Mouse (Mus musculus) MEL (cell line): ENCODE measurements around the gene Ttc30a2.

Source experiments
- BHLHE40 ChIP-seq: IDR thresholded peaks from 2 replicates; pipeline ENCODE4 v1.6.1; 2012; ENCODE audit warnings: low read depth, mild to moderate bottlenecking, inconsistent platforms, low read length, improper control_type of control experiment, borderline replicate concordance
- CTCF ChIP-seq, 3 experiments: IDR thresholded peaks in 2 of 3; conservative IDR thresholded peaks in 1 of 3; 2 replicates each; pipeline ENCODE4 v1.5.1; 2011 to 2012; ENCODE audit warnings: low read length in 3 of 3, low read depth in 2 of 3, mild to moderate bottlenecking in 2 of 3, improper control_type of control experiment in 1 of 3, inconsistent platforms in 1 of 3, mixed read lengths in 1 of 3, moderate library complexity in 1 of 3; ENCODE audit not compliant: control insufficient read depth in 1 of 3, insufficient read depth in 1 of 3, poor library complexity in 1 of 3, severe bottlenecking in 1 of 3
- EP300 ChIP-seq, 2 experiments: IDR thresholded peaks; 2 replicates each; pipeline ENCODE4 v1.6.1; 2011; ENCODE audit warnings: improper control_type of control experiment in 2 of 2, low read length in 2 of 2, low read depth in 1 of 2, mild to moderate bottlenecking in 1 of 2
- HCFC1 ChIP-seq: IDR thresholded peaks from 2 replicates; pipeline ENCODE4 v1.6.1; 2012; ENCODE audit warnings: low read depth, mild to moderate bottlenecking, inconsistent platforms, low read length, improper control_type of control experiment, moderate library complexity
- MAFK ChIP-seq: IDR thresholded peaks from 2 replicates; pipeline ENCODE4 v1.6.1; 2011; ENCODE audit warnings: low read depth, mild to moderate bottlenecking, low read length, improper control_type of control experiment, borderline replicate concordance
- MAZ ChIP-seq: IDR thresholded peaks from 2 replicates; pipeline ENCODE4 v1.6.1; 2012; ENCODE audit warnings: low read depth, mild to moderate bottlenecking, inconsistent platforms, low read length, improper control_type of control experiment
- POLR2A ChIP-seq, 2 experiments: IDR thresholded peaks; 2 replicates each; pipeline ENCODE4 v1.6.1; 2011 to 2012; ENCODE audit warnings: low read length in 2 of 2, mild to moderate bottlenecking in 2 of 2, control low read depth in 1 of 2, improper control_type of control experiment in 1 of 2, low read depth in 1 of 2, moderate library complexity in 1 of 2; ENCODE audit not compliant: control insufficient read depth in 1 of 2, insufficient read depth in 1 of 2, poor library complexity in 1 of 2
- TCF12 ChIP-seq: IDR thresholded peaks from 2 replicates; pipeline ENCODE4 v1.6.1; 2014; ENCODE audit warnings: low read depth, mild to moderate bottlenecking, inconsistent platforms, low read length, improper control_type of control experiment, moderate library complexity
- ZC3H11A ChIP-seq: IDR thresholded peaks from 2 replicates; pipeline ENCODE4 v1.6.1; 2012; ENCODE audit warnings: low read depth, mild to moderate bottlenecking, inconsistent platforms, low read length, improper control_type of control experiment

GRCm38 (mm10) chr2:75991581-75992205, 13.7 kb upstream of the Ttc30a2 start:
- TF ChIP-seq CTCF (IDR thresholded peaks at IDR 0.05 in 2 of 3, conservative IDR thresholded peaks at IDR 0.05 in 1 of 3; ENCODE audit: control insufficient read depth in 1 of 3, insufficient read depth in 1 of 3, low read depth in 2 of 3, low read length in 3 of 3, poor library complexity in 1 of 3, severe bottlenecking in 1 of 3) = no peak
- TF ChIP-seq BHLHE40 = no peak
- TF ChIP-seq TCF12 = no peak
- TF ChIP-seq POLR2A (IDR thresholded peaks at IDR 0.05; ENCODE audit: control insufficient read depth in 1 of 2, insufficient read depth in 1 of 2, low read depth in 1 of 2, low read length in 2 of 2, poor library complexity in 1 of 2) = no peak
- no peak for TF ChIP-seq MAZ
- no peak for TF ChIP-seq HCFC1
- no peak for TF ChIP-seq ZC3H11A
- TF ChIP-seq MAFK = no peak
- no peak for TF ChIP-seq EP300 (IDR thresholded peaks at IDR 0.05; ENCODE audit: low read depth in 1 of 2, low read length in 2 of 2)
